Mouse (Mus musculus) liver, embryonic 14 days (tissue): Measurements from ENCODE around the gene Ghrhr. TPM values are rescaled to one million over a fixed set of nuclear protein-coding genes. Genes with fewer than 3 reads are reported as not detected.

Source experiments
- polyA plus RNA-seq: library from polyadenylated mRNA; depleted of rRNA; stranded (reverse); fragments of >200 nt; gene quantifications from 2 replicates; pipeline ENCODE4 v1.2.3, GENCODE M21; 2012; rRNA removed

Gene Ghrhr
- 0.01 and 0.02 TPM in 2 replicates for polyA plus RNA-seq

DNA sequence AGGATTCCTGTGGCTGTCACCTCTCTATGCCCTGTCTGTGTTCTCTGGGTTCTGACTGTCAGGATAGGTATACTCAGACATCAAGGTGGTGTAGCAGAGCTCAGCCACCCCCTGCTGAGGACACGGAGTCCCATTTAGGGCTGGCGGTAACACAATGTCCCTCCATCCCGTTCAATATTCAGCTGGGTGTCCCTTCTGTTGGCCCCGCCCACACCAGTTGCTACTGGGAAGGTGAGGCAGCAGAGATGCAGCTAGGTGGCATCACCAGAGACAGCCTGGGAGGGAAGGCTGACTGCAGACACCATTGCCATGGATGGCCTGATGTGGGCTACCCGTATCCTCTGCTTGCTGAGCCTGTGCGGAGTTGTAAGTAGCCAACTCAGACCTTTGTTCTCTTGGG, at the start of gene Ghrhr:
TSS of gene Ghrhr (plus strand) at position 220 of the 400 bp plus-strand sequence.

DNA sequence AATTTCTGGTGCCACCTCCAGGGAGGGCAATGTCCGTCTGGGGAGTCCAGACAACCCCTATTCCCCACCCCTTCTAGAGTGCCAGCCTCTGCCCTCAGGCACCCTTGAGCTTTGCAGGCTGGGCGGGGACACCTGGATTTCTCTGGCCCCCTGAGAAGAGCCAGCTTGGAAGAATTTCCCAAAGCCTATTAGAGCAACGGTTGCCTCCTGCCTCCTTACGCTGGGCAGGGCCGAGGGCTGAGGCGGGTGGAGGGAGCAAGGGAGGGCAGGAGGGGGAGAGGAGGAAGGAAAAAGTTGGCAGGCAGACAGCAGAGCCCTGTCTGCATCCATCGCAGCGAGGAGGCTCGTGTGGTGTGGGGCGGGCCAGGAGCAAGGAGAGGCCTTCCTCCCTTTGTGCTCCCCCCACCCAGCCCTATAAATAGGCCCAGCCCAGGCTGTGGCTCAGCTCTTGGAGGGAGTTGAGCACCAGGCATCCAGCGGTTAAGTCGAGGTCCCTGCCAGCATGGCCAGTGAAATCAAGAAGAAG, 40.0 kb upstream of the Ghrhr start, which contains the start of gene Aqp1:
TSS of gene Aqp1 (plus strand) at position 444 of the 526 bp plus-strand sequence.

Other genes starting within 250 kb of the Ghrhr start
- gene Crhr2, start 243.3 kb upstream of the Ghrhr start, polyA plus RNA-seq: 0.71 and 0.80 TPM in 2 replicates
- 0.14 and 0.15 TPM in 2 replicates for gene Inmt, start 201.3 kb upstream of the Ghrhr start, polyA plus RNA-seq
- 0.38 and 0.64 TPM in 2 replicates for gene Mindy4, start 172.9 kb upstream of the Ghrhr start, polyA plus RNA-seq
- 47.0 and 56.7 TPM in 2 replicates for gene Aqp1, start 39.9 kb upstream of the Ghrhr start, polyA plus RNA-seq
- 0.01 and 0.08 TPM in 2 replicates for gene Adcyap1r1, start 75.7 kb downstream of the Ghrhr start, polyA plus RNA-seq